Mouse (Mus musculus) stomach, embryonic 14.5 days (tissue): ENCODE measurements at regions not wholly inside any gene's neighbourhood (a gene's known extent, or its start where the extent isn't known, plus 50 kb on each side); places are given as distances from the start of the nearest gene placed in this dataset.

Experiments
- ATAC-seq: fragments of 200-750 bp; cut with Nextera tagmentation; 2 replicates; pipeline ENCODE4 v1.8.0; 2017; ENCODE audit warnings: low read depth, moderate TSS enrichment; ENCODE audit not compliant: insufficient number of reproducible peaks, insufficient read depth, low FRiP score
- H3K27ac ChIP-seq: fragments of 300-500 bp; sonication (generic); 2 replicates; pipeline ENCODE4 v1.5.1; 2014; ENCODE audit warnings: mild to moderate bottlenecking, low read length, moderate library complexity, mixed read lengths
- H3K27me3 ChIP-seq: fragments of 300-500 bp; sonication (generic); 2 replicates; pipeline ENCODE4 v1.6.1; 2014; ENCODE audit warnings: low read length, control low read depth, mixed read lengths; ENCODE audit not compliant: control insufficient read depth, insufficient read depth
- H3K36me3 ChIP-seq: fragments of 300-500 bp; sonication (generic); 2 replicates; pipeline ENCODE4 v1.6.1; 2014; ENCODE audit warnings: mild to moderate bottlenecking, control low read depth, low read length, moderate library complexity, mixed read lengths; ENCODE audit not compliant: control insufficient read depth, insufficient read depth
- H3K4me1 ChIP-seq: fragments of 300-500 bp; sonication (generic); 2 replicates; pipeline ENCODE4 v1.6.1; 2014; ENCODE audit warnings: low read length, control low read depth, mixed read lengths; ENCODE audit not compliant: control insufficient read depth, insufficient read depth
- H3K4me2 ChIP-seq: fragments of 300-500 bp; sonication (generic); replicated peaks from 2 replicates; pipeline ENCODE4 v1.6.1; 2014; ENCODE audit warnings: low read depth, low read length, control low read depth
- H3K4me3 ChIP-seq: fragments of 300-500 bp; sonication (generic); 2 replicates; pipeline ENCODE4 v1.5.1; 2014; ENCODE audit warnings: low read depth, low read length, control low read depth
- H3K9ac ChIP-seq: fragments of 300-500 bp; sonication (generic); replicated peaks from 2 replicates; pipeline ENCODE4 v1.6.1; 2014; ENCODE audit warnings: low read depth, mild to moderate bottlenecking, control low read depth, low read length, moderate library complexity, mixed read lengths
- H3K9me3 ChIP-seq: fragments of 300-500 bp; sonication (generic); 2 replicates; pipeline ENCODE4 v1.6.1; 2016; ENCODE audit warnings: low read depth, low read length, control low read depth; ENCODE audit not compliant: control insufficient read depth
- WGBS: fragments of 180-500 bp; shearing (Covaris S2); extraction: QIAGEN DNeasy Blood & Tissue Kit; methylation state at CpG from one replicate; pipeline ENCODE4 v1.1.7; 2014; 5-methylcytosine and 5-hydroxymethylcytosine counted together

- H3K9me3 ChIP-seq: no peaks in the 10 kb centered on the region
- no peaks in the 10 kb centered on the region for H3K27me3 ChIP-seq
- H3K27ac ChIP-seq: no peak overlapping the region
- WGBS: 57% methylated on average over 9 of the region's 9 CpGs
- no peaks in the 10 kb centered on the region for H3K36me3 ChIP-seq
- no peak for ATAC-seq
- no peak overlapping the region for H3K4me3 ChIP-seq
- no peak overlapping the region for H3K9ac ChIP-seq
- no peak overlapping the region for H3K4me2 ChIP-seq
- H3K4me1 ChIP-seq: 0 out of 2 replicates have a peak, but pooled peaks cover 2% of the 10 kb centered on the region
Observed at GRCm38 (mm10) chrX:11859396-11859795, 300.8 kb downstream of the Bcor start.

DNA sequence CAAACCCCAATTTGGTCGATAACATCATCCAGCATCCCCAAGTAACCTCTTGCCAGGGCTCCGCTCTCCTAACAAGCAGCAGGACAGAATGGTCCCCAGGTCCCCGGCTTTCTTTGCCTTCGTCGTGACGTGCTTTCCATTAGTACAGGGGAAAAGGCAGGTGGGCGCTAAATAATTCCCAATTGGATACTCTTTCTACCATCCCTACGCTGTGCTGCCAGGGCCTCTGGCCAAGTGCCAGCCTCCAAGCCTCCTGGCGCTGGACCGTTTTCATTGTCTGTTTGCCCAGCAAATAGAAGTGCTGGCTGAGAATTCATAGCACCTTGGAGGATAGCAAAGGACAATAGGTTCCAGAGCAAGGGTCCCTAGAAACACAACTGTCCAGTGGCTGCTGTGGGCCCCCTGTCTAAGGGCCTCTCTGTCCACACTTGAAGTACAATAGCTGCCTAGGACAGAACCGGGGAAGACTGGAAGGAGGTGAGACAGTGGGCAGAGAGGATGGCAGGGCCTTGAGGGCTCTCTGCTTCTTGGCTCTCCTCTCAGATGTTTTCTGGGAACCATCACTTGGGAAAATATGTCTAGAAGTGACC is 298.9 kb downstream of the Bcor start:
- no peaks in the 10 kb centered on the region for H3K27me3 ChIP-seq
- H3K4me1 ChIP-seq: 0 out of 2 replicates have a peak, but pooled peaks cover 2% of the 10 kb centered on the region
- H3K4me2 ChIP-seq: no peak overlapping the region
- H3K36me3 ChIP-seq: no peaks in the 10 kb centered on the region
- no peak overlapping the region for H3K27ac ChIP-seq
- H3K9ac ChIP-seq: no peak overlapping the region
- no peak for ATAC-seq
- H3K4me3 ChIP-seq: no peak overlapping the region
- H3K9me3 ChIP-seq: no peaks in the 10 kb centered on the region
- WGBS: 60% methylated on average over 11 of the region's 11 CpGs

GRCm38 (mm10) chrX:11861892-11862291 is 298.3 kb downstream of the Bcor start:
- ATAC-seq: no peak
- H3K4me2 ChIP-seq: no peak overlapping the region
- no peak overlapping the region for H3K9ac ChIP-seq
- no peaks in the 10 kb centered on the region for H3K9me3 ChIP-seq
- H3K36me3 ChIP-seq: no peaks in the 10 kb centered on the region
- H3K4me1 ChIP-seq: 0 out of 2 replicates have a peak, but pooled peaks cover 2% of the 10 kb centered on the region
- WGBS: 23% methylated on average over 8 of the region's 8 CpGs
- H3K27ac ChIP-seq: no peak overlapping the region
- H3K27me3 ChIP-seq: no peaks in the 10 kb centered on the region
- H3K4me3 ChIP-seq: no peak overlapping the region

DNA sequence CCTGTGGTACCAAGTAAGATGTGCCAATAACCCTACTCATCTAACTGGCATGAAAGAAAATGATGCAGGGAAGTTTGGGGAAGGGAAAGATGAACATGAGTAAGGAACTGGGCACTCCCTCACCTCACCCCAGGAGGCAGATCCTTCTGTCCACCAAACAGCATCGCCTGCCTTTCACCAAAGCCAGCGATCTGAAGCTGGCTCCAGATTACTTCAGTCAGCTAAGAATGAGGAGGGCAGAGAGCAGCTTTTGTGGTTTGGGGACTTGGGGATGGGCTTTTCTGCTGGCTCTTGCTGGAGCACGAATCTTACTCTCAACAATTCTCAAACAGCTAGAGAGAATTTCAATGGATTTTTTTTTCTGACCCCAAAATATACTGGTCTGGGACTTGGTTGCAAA is 297.0 kb downstream of the Bcor start:
- Histone ChIP-seq H3K36me3 (no peaks in the 10 kb centered on the region), H3K9me3 (no peaks in the 10 kb centered on the region), H3K27me3 (no peaks in the 10 kb centered on the region), H3K4me2 (no peak overlapping the region), H3K4me3 (no peak overlapping the region), H3K4me1 (0 out of 2 replicates have a peak, but pooled peaks cover 2% of the 10 kb centered on the region), H3K27ac (no peak overlapping the region), H3K9ac (no peak overlapping the region)
- 56% methylated on average over 3 of the region's 3 CpGs for WGBS
- ATAC-seq: no peak

GRCm38 (mm10) chrX:11873913-11874312 is 286.2 kb downstream of the Bcor start:
- Histone ChIP-seq H3K27me3 (no peaks in the 10 kb centered on the region), H3K9ac (no peak overlapping the region), H3K27ac (no peak overlapping the region), H3K4me3 (no peak overlapping the region), H3K4me1 (no peaks in the 10 kb centered on the region), H3K4me2 (no peak overlapping the region), H3K9me3 (no peaks in the 10 kb centered on the region), H3K36me3 (no peaks in the 10 kb centered on the region)
- 80% methylated on average over 6 of the region's 6 CpGs for WGBS
- ATAC-seq: no peak

DNA sequence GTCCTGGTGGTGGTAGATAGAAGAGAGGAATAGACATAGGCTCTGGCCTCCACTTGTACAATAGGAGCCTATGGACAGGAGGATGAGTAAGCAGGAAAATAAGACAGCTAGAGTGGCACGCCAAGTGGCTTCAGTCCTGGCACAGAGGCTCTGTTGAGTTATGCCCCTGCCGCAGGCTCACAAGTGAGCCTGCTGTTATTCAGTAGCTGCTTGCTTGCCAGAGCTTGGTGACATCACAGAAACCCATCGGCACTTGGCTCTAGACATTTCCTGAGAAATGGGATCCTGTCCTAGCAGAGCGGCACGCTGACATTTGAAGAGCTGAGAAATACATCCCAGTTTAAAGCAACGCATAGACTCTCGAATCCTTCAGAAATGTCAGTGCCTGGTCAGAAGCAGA is 283.5 kb downstream of the Bcor start:
- no peaks in the 10 kb centered on the region for H3K36me3 ChIP-seq
- 85% methylated on average over 7 of the region's 7 CpGs for WGBS
- no peak overlapping the region for H3K9ac ChIP-seq
- no peak overlapping the region for H3K4me3 ChIP-seq
- ATAC-seq: no peak
- no peaks in the 10 kb centered on the region for H3K27me3 ChIP-seq
- no peaks in the 10 kb centered on the region for H3K9me3 ChIP-seq
- H3K27ac ChIP-seq: no peak overlapping the region
- no peak overlapping the region for H3K4me2 ChIP-seq
- H3K4me1 ChIP-seq: no peaks in the 10 kb centered on the region

DNA sequence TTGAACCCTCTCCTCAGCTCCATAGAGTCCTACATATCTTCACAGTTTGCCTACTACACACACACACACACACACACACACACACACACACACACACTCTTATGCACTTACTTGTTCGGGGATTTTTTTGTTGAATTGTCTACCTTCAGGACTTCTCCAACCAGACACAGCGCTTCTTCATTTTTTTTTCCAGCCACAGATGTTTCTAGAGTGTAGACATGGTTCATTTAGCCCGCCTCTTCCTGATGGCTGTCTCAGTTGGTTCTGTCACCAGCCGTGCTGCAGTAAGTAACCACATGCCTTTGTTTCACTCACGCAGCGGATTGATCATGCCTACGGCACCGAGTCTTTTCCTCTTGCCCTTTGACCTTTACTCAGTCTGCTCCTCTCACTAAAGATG is 282.1 kb downstream of the Bcor start:
- Histone ChIP-seq H3K36me3 (no peaks in the 10 kb centered on the region), H3K4me1 (no peaks in the 10 kb centered on the region), H3K4me2 (no peak overlapping the region), H3K27ac (no peak overlapping the region), H3K9me3 (no peaks in the 10 kb centered on the region), H3K9ac (no peak overlapping the region), H3K4me3 (no peak overlapping the region), H3K27me3 (no peaks in the 10 kb centered on the region)
- 74% methylated on average over 8 of the region's 8 CpGs for whole genome bisulfite sequencing
- ATAC-seq: no peak

- ATAC-seq: no peak
- H3K36me3 ChIP-seq: no peaks in the 10 kb centered on the region
- no peaks in the 10 kb centered on the region for H3K9me3 ChIP-seq
Observed at GRCm38 (mm10) chrX:11880972-11881371, 279.2 kb downstream of the Bcor start.

More at GRCm38 (mm10) chrX:11880972-11881371, 279.2 kb downstream of the Bcor start:
- Histone ChIP-seq H3K4me3 (no peak overlapping the region), H3K9ac (no peak overlapping the region), H3K4me1 (no peaks in the 10 kb centered on the region; the same call in 1 of the 2 replicates), H3K4me2 (no peak overlapping the region), H3K27me3 (no peaks in the 10 kb centered on the region), H3K27ac (no peak overlapping the region)
- WGBS: 86% methylated on average over 1 of the region's 1 CpGs
